Mouse (Mus musculus): Measurements from ENCODE around the gene Stbd1.

Stbd1 gene

DNA sequence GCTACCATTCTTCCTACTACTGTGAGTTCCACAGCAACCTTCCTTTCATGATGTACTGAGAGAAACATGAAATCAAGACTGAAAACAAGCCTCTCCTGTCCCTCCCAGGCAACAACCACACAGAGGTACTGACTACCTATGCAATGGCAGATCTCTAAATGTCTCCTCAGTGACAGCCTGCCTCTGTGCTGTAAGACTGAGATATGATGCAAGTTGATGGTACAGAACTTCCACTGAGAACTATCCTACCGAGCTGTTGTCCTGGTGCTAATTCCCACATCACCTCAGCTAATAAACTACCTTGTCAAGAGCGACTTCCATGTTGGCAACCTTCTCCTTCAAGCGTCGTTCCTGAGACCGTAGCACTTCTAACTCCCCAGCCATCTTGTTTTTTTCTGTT is 33.0 kb downstream of the Stbd1 start:
- no peak for DNase-seq (ENCODE audit: low spot score in 2 of 2)

DNA sequence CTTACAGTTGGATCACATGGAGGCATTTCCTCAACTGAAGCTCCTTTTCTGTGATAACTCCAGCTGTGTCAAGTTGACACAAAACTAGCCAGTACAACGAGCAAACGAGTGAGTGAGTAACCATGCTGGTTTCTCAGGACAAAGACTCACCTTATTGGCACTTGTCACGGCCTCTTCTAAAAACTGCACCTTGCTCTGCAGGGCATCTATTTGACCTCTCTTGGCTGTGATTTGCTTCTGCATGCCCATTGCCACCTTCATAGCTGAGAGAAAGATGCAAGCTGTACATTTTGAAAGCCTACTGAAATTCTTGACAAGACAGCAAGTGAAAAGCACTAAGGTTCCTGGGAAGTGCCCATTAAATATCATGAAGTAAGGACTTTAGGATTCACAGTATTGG is 38.0 kb downstream of the Stbd1 start:
- DNase-seq (ENCODE audit: low spot score in 2 of 2), result no peak
